Mouse (Mus musculus) erythroblast, embryonic 14.5 days (primary cell): ENCODE results near the gene Cym.

Experiments used
- GATA1 ChIP-seq: IDR thresholded peaks from 2 replicates; pipeline ENCODE4 v1.6.1; 2012; ENCODE audit warnings: low read length, inconsistent platforms, mixed read lengths
- TAL1 ChIP-seq: IDR thresholded peaks from 3 replicates; pipeline ENCODE4 v1.6.1; 2012; ENCODE audit warnings: low read length, inconsistent platforms, mixed read lengths

DNA sequence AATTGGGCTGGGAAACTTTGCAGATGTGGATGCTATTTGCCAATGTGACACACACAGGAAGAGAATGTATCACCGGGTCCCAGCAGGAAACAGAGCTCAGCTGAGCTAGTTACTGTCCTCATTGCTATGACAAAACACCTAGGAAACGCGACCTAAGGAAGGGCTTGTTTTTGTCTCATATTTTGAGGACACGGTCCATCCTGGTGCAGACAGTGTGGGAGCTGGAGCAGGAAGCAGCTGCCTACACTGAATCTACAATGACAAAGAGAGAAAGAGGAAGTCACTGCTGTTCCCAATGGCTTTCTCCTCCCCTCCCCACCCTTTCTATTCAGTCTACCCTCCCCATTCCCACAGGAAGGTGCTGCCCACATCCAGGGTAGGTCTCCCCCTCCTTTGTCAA, 30.5 kb upstream of the Cym start:
- TF ChIP-seq GATA1, result no peak
- TF ChIP-seq TAL1, result no peak
